Mouse (Mus musculus): ENCODE results near the gene Iqschfp.

DNA sequence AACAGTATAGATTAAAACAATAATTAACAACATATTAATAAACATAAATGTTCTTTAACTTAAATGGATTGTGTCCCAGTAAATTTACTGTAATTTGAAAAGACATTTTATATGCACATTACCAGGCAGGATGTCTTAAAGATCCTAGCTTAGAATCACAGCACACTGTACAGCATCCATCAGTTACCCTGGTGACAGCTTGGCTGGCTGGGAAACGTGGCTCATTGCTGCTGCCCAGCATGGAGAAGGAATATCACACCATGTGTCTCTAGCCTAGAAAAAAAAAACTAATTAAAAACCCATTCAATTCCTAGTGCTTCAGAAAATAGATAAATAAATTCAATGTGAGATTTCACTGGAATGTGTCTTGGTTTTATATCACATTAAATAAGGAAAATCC lies 309.2 kb downstream of the Iqschfp start:
- TF ChIP-seq CTCF (IDR thresholded peaks at IDR 0.05; ENCODE audit: control insufficient read depth, insufficient read depth, low read length) = no peak
- no peak for TF ChIP-seq POLR2A (IDR thresholded peaks at IDR 0.05; ENCODE audit: borderline replicate concordance, control insufficient read depth, low read depth, low read length)
